Mouse (Mus musculus) stomach, postnatal 0 days (tissue): Measurements from ENCODE around the gene Kalrn. TPM values are rescaled to one million over a fixed set of nuclear protein-coding genes. Genes with fewer than 3 reads are reported as not detected.

Experiments
- ATAC-seq: fragments of 200-750 bp; cut with Nextera tagmentation; 2 replicates; pipeline ENCODE4 v1.8.0; 2017; ENCODE audit not compliant: low FRiP score, low TSS enrichment
- DNase-seq: peaks from one replicate; pipeline ENCODE4 v3.0.0-alpha.2; 2016; ENCODE audit warnings: low spot score
- H3K27ac ChIP-seq: fragments of 300-500 bp; sonication (generic); replicated peaks from 2 replicates; pipeline ENCODE4 v1.5.1; 2014; ENCODE audit warnings: mild to moderate bottlenecking, control low read depth
- H3K27me3 ChIP-seq: fragments of 300-500 bp; sonication (generic); 2 replicates; pipeline ENCODE4 v1.6.1; 2014; ENCODE audit warnings: low read length; ENCODE audit not compliant: control insufficient read depth, insufficient read depth
- H3K36me3 ChIP-seq: fragments of 300-500 bp; sonication (generic); 2 replicates; pipeline ENCODE4 v1.6.1; 2014; ENCODE audit warnings: low read length, mixed read lengths; ENCODE audit not compliant: control insufficient read depth, insufficient read depth
- H3K4me1 ChIP-seq: fragments of 300-500 bp; sonication (generic); replicated peaks from 2 replicates; pipeline ENCODE4 v1.6.1; 2014; ENCODE audit warnings: antibody characterized with exemption; ENCODE audit not compliant: control insufficient read depth, insufficient read depth
- H3K4me2 ChIP-seq: fragments of 300-500 bp; sonication (generic); replicated peaks from 2 replicates; pipeline ENCODE4 v1.6.1; 2014; ENCODE audit warnings: low read depth, mild to moderate bottlenecking, control low read depth, moderate library complexity
- H3K4me3 ChIP-seq: fragments of 300-500 bp; sonication (generic); 2 replicates; pipeline ENCODE4 v1.5.1; 2014; ENCODE audit warnings: low read depth, low read length, control low read depth
- H3K9ac ChIP-seq: fragments of 300-500 bp; sonication (generic); 2 replicates; pipeline ENCODE4 v1.6.1; 2014; ENCODE audit warnings: mild to moderate bottlenecking, low read length, control low read depth, mixed read lengths
- H3K9me3 ChIP-seq: fragments of 300-500 bp; sonication (generic); 2 replicates; pipeline ENCODE4 v1.6.1; 2016; ENCODE audit warnings: low read length; ENCODE audit not compliant: control insufficient read depth
- CTCF ChIP-seq: IDR thresholded peaks from 2 replicates; pipeline ENCODE4 v1.5.1; 2016; ENCODE audit warnings: antibody characterized with exemption, low read depth, mild to moderate bottlenecking, moderate library complexity
- EP300 ChIP-seq: optimal IDR thresholded peaks from 2 replicates; pipeline ENCODE3; 2016; ENCODE audit warnings: antibody characterized with exemption
- WGBS: fragments of 180-500 bp; shearing (Covaris S2); extraction: QIAGEN DNeasy Blood & Tissue Kit; methylation state at CpG from one replicate; pipeline ENCODE4 v1.1.7; 2014; 5-methylcytosine and 5-hydroxymethylcytosine counted together
- polyA plus RNA-seq: library from polyadenylated mRNA; unstranded; fragments of >200 nt; fragmentation: Nextera tagmentation; extraction: Ambion mirVana; gene quantifications from 2 replicates; pipeline ENCODE4 v1.2.1, GENCODE M21; 2015

The Kalrn gene
- polyA plus RNA-seq, 1 experiment from 2014 or later, result 14.4 TPM

- no peaks in the 10 kb centered on the region for H3K9me3 ChIP-seq
- H3K36me3 ChIP-seq, result no peaks in the 10 kb centered on the region
- ATAC-seq, result no peak
- TF ChIP-seq EP300 (no peak), CTCF (peak; percentile 46)
- no peaks in the 10 kb centered on the region for H3K4me1 ChIP-seq
- 94% methylated on average over 1 of the region's 1 CpGs for WGBS
- H3K4me3 ChIP-seq, result no peak overlapping the region
- no peak overlapping the region for H3K9ac ChIP-seq
- DNase-seq, result no peak
- H3K27ac ChIP-seq, result no peak overlapping the region
- no peaks in the 10 kb centered on the region for H3K27me3 ChIP-seq
- H3K4me2 ChIP-seq, result no peak overlapping the region
Measured at GRCm38 (mm10) chr16:34267751-34268150, 305.6 kb downstream of the Kalrn start.

- TF ChIP-seq EP300, result no peak
- no peak for TF ChIP-seq CTCF
- Histone ChIP-seq H3K36me3 (no peaks in the 10 kb centered on the region), H3K9me3 (no peaks in the 10 kb centered on the region), H3K4me1 (no peaks in the 10 kb centered on the region), H3K4me2 (no peak overlapping the region), H3K27ac (no peak overlapping the region), H3K27me3 (no peaks in the 10 kb centered on the region), H3K4me3 (no peak overlapping the region), H3K9ac (no peak overlapping the region)
- no peak for DNase-seq
- ATAC-seq, result no peak
- WGBS, result 79% methylated on average over 3 of the region's 3 CpGs
Measured at GRCm38 (mm10) chr16:34264671-34265070, 308.7 kb downstream of the Kalrn start.

- no peaks in the 10 kb centered on the region for H3K27me3 ChIP-seq
- H3K36me3 ChIP-seq, result no peaks in the 10 kb centered on the region
- TF ChIP-seq EP300 (no peak), CTCF (no peak)
- ATAC-seq, result no peak
- H3K4me2 ChIP-seq, result peak overlapping the region; percentile 27
- no peak overlapping the region for H3K4me3 ChIP-seq
- peak; percentile 25 for DNase-seq
- no peaks in the 10 kb centered on the region for H3K9me3 ChIP-seq
- H3K27ac ChIP-seq, result no peak overlapping the region
- WGBS, result 31% methylated on average over 22 of the region's 22 CpGs
- H3K4me1 ChIP-seq, result no peaks in the 10 kb centered on the region
- no peak overlapping the region for H3K9ac ChIP-seq
Measured at GRCm38 (mm10) chr16:34262731-34263460, 310.4 kb downstream of the Kalrn start.

- no peak overlapping the region for H3K9ac ChIP-seq
- DNase-seq (no peak), ATAC-seq (no peak)
- no peak overlapping the region for H3K27ac ChIP-seq
- no peak overlapping the region for H3K4me2 ChIP-seq
- H3K4me1 ChIP-seq, result no peaks in the 10 kb centered on the region
- no peaks in the 10 kb centered on the region for H3K36me3 ChIP-seq
- TF ChIP-seq EP300 (no peak), CTCF (no peak)
- H3K4me3 ChIP-seq, result no peak overlapping the region
- H3K27me3 ChIP-seq, result no peaks in the 10 kb centered on the region
- whole genome bisulfite sequencing, result 66% methylated on average over 10 of the region's 10 CpGs
- H3K9me3 ChIP-seq, result no peaks in the 10 kb centered on the region
Measured at GRCm38 (mm10) chr16:34260971-34261924, 312.1 kb downstream of the Kalrn start.

- ATAC-seq (no peak), DNase-seq (no peak)
- Histone ChIP-seq H3K27me3 (no peaks in the 10 kb centered on the region), H3K4me2 (no peak overlapping the region), H3K27ac (no peak overlapping the region), H3K4me3 (no peak overlapping the region), H3K9ac (no peak overlapping the region), H3K36me3 (no peaks in the 10 kb centered on the region), H3K4me1 (no peaks in the 10 kb centered on the region), H3K9me3 (no peaks in the 10 kb centered on the region)
- no peak for TF ChIP-seq CTCF
- TF ChIP-seq EP300, result no peak
- WGBS, result 62% methylated on average over 2 of the region's 2 CpGs
Measured at GRCm38 (mm10) chr16:34254646-34255022, 318.7 kb downstream of the Kalrn start.
